Mouse (Mus musculus): Measurements from ENCODE around the gene Vdr. TPM values are rescaled to one million over a fixed set of nuclear protein-coding genes. Genes with fewer than 3 reads are reported as not detected.

Gene Vdr
- total and polyA plus RNA-seq, 2 experiments = 0.04 to 0.09 TPM

DNA sequence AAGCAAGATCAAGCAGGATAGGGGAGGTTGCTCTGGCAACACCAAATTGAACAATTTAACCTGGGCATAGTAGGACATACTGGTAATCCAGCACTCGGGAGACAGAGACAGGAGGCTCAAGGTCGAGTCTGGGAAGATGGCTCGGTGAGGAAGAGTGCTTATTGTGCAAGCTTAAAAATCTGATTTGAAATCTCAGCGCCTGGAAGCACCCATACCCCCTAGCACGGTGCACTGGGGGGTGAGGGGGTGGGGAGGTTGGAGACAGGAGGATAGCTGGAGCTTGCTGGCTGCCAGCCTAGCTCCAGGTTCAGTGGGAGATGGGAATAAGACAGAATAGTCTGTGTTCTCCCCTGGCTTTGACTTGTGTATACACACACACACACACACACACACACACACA lies 9.9 kb upstream of the Vdr start:
- Histone ChIP-seq H3K36me3 (ENCODE audit: control insufficient read depth, insufficient read depth, low read length) (no peaks in the 10 kb centered on the region), H3K27me3 (ENCODE audit: control insufficient read depth, insufficient read depth, low read length) (no peaks in the 10 kb centered on the region), H3K79me2 (ENCODE audit: control insufficient read depth, insufficient read depth, low read length) (no peaks in the 10 kb centered on the region), H3K27ac (replicated peaks; ENCODE audit: insufficient read depth, low read depth, low read length) (no peak overlapping the region), H3K4me3 (ENCODE audit: insufficient read depth, low read depth, low read length) (no peak overlapping the region), H3K9ac (ENCODE audit: low read depth, low read length) (no peak overlapping the region), H3K4me1 (ENCODE audit: control insufficient read depth, insufficient read depth, low read length) (no peaks in the 10 kb centered on the region)
- DNase-seq (ENCODE audit: extremely low read depth, low read depth, low spot score) = no peak
- 44% methylated on average over 5 of the region's 5 CpGs for WGBS
- TF ChIP-seq POLR2A (IDR thresholded peaks at IDR 0.05; ENCODE audit: extremely low read depth, insufficient read depth, low read length) (no peak), CTCF (IDR thresholded peaks at IDR 0.05; ENCODE audit: low read depth, low read length) (no peak)

GRCm38 (mm10) chr15:97919217-97919616 lies 8.8 kb upstream of the Vdr start:
- TF ChIP-seq CTCF (IDR thresholded peaks at IDR 0.05; ENCODE audit: low read depth, low read length) (no peak), POLR2A (IDR thresholded peaks at IDR 0.05; ENCODE audit: extremely low read depth, insufficient read depth, low read length) (no peak)

GRCm38 (mm10) chr15:97917994-97918393 lies 7.6 kb upstream of the Vdr start:
- 77% methylated on average over 9 of the region's 9 CpGs for WGBS
- H3K9ac ChIP-seq (ENCODE audit: low read depth, low read length) = no peak overlapping the region
- H3K4me1 ChIP-seq (ENCODE audit: control insufficient read depth, insufficient read depth, low read length) = no peaks in the 10 kb centered on the region
- H3K4me3 ChIP-seq (ENCODE audit: insufficient read depth, low read depth, low read length) = no peak overlapping the region
- no peak overlapping the region for H3K27ac ChIP-seq (replicated peaks; ENCODE audit: insufficient read depth, low read depth, low read length)
- H3K27me3 ChIP-seq (ENCODE audit: control insufficient read depth, insufficient read depth, low read length) = 0 out of 2 replicates have a peak, but pooled peaks cover 4% of the 10 kb centered on the region
- no peaks in the 10 kb centered on the region for H3K36me3 ChIP-seq (ENCODE audit: control insufficient read depth, insufficient read depth, low read length)
- TF ChIP-seq POLR2A (IDR thresholded peaks at IDR 0.05; ENCODE audit: extremely low read depth, insufficient read depth, low read length) (no peak), CTCF (IDR thresholded peaks at IDR 0.05; ENCODE audit: low read depth, low read length) (no peak)
- no peak for DNase-seq (ENCODE audit: extremely low read depth, low read depth, low spot score)
- H3K79me2 ChIP-seq (ENCODE audit: control insufficient read depth, insufficient read depth, low read length) = no peaks in the 10 kb centered on the region

More at GRCm38 (mm10) chr15:97919217-97919616, 8.8 kb upstream of the Vdr start:
- Histone ChIP-seq H3K27me3 (ENCODE audit: control insufficient read depth, insufficient read depth, low read length) (no peaks in the 10 kb centered on the region), H3K79me2 (ENCODE audit: control insufficient read depth, insufficient read depth, low read length) (no peaks in the 10 kb centered on the region), H3K4me3 (ENCODE audit: insufficient read depth, low read depth, low read length) (no peak overlapping the region), H3K36me3 (ENCODE audit: control insufficient read depth, insufficient read depth, low read length) (no peaks in the 10 kb centered on the region), H3K27ac (replicated peaks; ENCODE audit: insufficient read depth, low read depth, low read length) (no peak overlapping the region), H3K4me1 (ENCODE audit: control insufficient read depth, insufficient read depth, low read length) (no peaks in the 10 kb centered on the region), H3K9ac (ENCODE audit: low read depth, low read length) (no peak overlapping the region)
- no peak for DNase-seq (ENCODE audit: extremely low read depth, low read depth, low spot score)
- 83% methylated on average over 7 of the region's 7 CpGs for WGBS

DNA sequence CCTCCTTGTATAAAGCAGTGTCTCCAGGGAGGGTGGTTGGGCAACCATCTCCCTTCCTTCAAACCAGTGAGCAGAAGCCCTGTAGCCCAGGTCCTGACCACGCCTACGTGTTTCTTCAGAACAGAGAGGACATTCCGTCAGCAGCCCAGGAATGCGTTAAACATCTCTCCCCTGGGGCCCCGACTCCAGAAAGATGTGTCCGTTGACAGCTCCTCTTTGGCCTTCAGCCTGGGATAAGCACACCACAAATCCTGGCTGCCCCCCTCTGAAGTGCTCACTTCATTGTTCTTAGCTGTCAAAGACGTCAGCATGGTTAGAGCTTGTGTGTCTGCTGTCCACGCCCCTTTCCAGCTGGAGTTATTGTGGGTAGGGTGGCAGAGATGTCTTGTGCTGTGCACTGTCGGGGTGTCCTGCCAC lies 3.9 kb upstream of the Vdr start:
- H3K36me3 ChIP-seq (ENCODE audit: control insufficient read depth, insufficient read depth, low read length) = no peaks in the 10 kb centered on the region
- H3K27me3 ChIP-seq (ENCODE audit: control insufficient read depth, insufficient read depth, low read length) = 0 out of 2 replicates have a peak, but pooled peaks cover 4% of the 10 kb centered on the region
- no peaks in the 10 kb centered on the region for H3K79me2 ChIP-seq (ENCODE audit: control insufficient read depth, insufficient read depth, low read length)
- H3K4me1 ChIP-seq (ENCODE audit: control insufficient read depth, insufficient read depth, low read length) = no peaks in the 10 kb centered on the region
- H3K4me3 ChIP-seq (ENCODE audit: insufficient read depth, low read depth, low read length) = no peak overlapping the region
- no peak overlapping the region for H3K27ac ChIP-seq (replicated peaks; ENCODE audit: insufficient read depth, low read depth, low read length)
- no peak overlapping the region for H3K9ac ChIP-seq (ENCODE audit: low read depth, low read length)
- DNase-seq (ENCODE audit: extremely low read depth, low read depth, low spot score) = no peak
- TF ChIP-seq POLR2A (IDR thresholded peaks at IDR 0.05; ENCODE audit: extremely low read depth, insufficient read depth, low read length) = no peak
- no peak for TF ChIP-seq CTCF (IDR thresholded peaks at IDR 0.05; ENCODE audit: low read depth, low read length)
- WGBS = 15% methylated on average over 9 of the region's 9 CpGs

DNA sequence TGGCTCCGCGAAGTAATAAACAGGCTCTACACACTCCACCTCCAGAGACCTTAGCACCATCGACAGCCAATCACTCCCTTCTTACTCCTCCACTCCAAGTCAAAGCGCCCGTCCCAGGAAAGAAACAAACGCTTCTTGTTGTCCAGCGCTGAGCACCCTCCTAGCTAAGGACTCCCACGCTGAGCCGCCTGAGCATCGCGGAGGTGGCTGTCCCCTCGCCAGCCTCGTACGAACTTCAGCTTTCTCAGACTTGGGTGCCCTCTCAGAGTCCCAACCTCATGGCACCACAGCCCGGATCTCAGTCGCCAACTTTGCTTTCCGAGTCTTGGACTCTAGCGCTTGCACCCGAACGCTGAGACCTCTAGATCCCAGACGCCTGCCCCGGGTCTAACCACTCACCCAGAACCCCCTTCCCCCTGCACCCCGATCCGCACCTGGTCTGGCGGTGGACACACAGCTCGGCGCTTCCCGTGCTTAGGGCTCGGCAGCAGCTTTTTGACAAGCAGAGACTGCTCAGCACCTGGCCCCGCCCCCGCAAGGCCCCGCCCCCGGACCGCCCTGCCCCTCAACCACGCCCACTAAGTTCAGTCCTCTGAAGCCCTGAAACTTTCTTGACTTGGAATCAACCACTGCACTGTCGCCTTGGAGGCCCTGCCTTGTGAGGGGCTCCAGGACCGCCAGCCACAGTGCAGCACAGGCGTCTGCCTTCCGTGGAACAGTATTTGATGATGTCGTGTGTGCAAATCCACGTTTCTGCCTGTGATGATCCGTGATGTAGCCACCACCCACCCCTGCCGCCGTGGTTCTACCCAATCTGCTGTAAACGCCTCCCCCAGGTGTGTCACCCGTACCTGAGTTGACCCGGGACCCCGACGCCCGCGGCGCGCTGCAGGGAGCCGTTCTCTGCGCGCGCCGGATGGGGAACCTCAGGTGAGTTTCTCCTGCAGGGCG lies 2.4 kb downstream of the Vdr start:
- Histone ChIP-seq H3K4me1 (ENCODE audit: control insufficient read depth, insufficient read depth, low read length) (peaks cover 7% of the 10 kb centered on the region), H3K36me3 (ENCODE audit: control insufficient read depth, insufficient read depth, low read length) (no peaks in the 10 kb centered on the region), H3K9ac (ENCODE audit: low read depth, low read length) (peak overlapping the region; percentile 41; the same call in 1 of the 2 replicates), H3K27me3 (ENCODE audit: control insufficient read depth, insufficient read depth, low read length) (peaks cover 10% of the 10 kb centered on the region; the same call in 1 of the 2 replicates), H3K79me2 (ENCODE audit: control insufficient read depth, insufficient read depth, low read length) (no peaks in the 10 kb centered on the region), H3K27ac (replicated peaks; ENCODE audit: insufficient read depth, low read depth, low read length) (no peak overlapping the region), H3K4me3 (ENCODE audit: insufficient read depth, low read depth, low read length) (peak overlapping the region; percentile 49)
- peak; percentile 19 for DNase-seq (ENCODE audit: extremely low read depth, low read depth, low spot score)
- TF ChIP-seq POLR2A (IDR thresholded peaks at IDR 0.05; ENCODE audit: extremely low read depth, insufficient read depth, low read length) = no peak
- no peak for TF ChIP-seq CTCF (IDR thresholded peaks at IDR 0.05; ENCODE audit: low read depth, low read length)
- WGBS = 2% methylated on average over 59 of the region's 59 CpGs

DNA sequence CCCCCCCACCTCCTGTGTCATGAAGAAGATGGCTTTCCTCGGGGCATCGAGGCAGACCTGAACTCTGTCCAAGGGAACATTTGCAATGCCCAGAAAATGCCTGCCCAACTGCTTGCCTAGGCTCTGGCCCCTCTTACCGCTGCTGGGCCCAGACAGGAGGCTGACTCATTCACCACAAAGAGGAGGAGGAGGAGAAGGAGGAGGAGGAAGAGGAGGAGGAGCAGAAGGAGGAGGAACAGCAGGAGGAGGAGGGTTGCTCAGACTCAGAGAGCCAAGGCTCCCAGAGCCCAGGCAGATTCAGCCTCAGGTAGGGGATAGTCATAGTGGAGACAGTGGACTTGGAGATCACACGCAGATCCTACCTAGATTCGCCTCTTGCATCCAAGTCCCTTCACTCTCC lies 3.2 kb downstream of the Vdr start:
- Histone ChIP-seq H3K27me3 (ENCODE audit: control insufficient read depth, insufficient read depth, low read length) (peaks cover 10% of the 10 kb centered on the region; the same call in 1 of the 2 replicates), H3K9ac (ENCODE audit: low read depth, low read length) (no peak overlapping the region), H3K36me3 (ENCODE audit: control insufficient read depth, insufficient read depth, low read length) (no peaks in the 10 kb centered on the region), H3K4me3 (ENCODE audit: insufficient read depth, low read depth, low read length) (no peak overlapping the region), H3K27ac (replicated peaks; ENCODE audit: insufficient read depth, low read depth, low read length) (no peak overlapping the region), H3K4me1 (ENCODE audit: control insufficient read depth, insufficient read depth, low read length) (peaks cover 7% of the 10 kb centered on the region), H3K79me2 (ENCODE audit: control insufficient read depth, insufficient read depth, low read length) (no peaks in the 10 kb centered on the region)
- TF ChIP-seq POLR2A (IDR thresholded peaks at IDR 0.05; ENCODE audit: extremely low read depth, insufficient read depth, low read length) = no peak
- TF ChIP-seq CTCF (IDR thresholded peaks at IDR 0.05; ENCODE audit: low read depth, low read length) = no peak
- WGBS = 52% methylated on average over 5 of the region's 5 CpGs
- no peak for DNase-seq (ENCODE audit: extremely low read depth, low read depth, low spot score)
